Mouse (Mus musculus): ENCODE measurements around the gene Gm21970. TPM values are rescaled to one million over a fixed set of nuclear protein-coding genes. Genes with fewer than 3 reads are reported as not detected.

The Gm21970 gene
- polyA plus RNA-seq, 1 experiment from 2014 or later: not detected

DNA sequence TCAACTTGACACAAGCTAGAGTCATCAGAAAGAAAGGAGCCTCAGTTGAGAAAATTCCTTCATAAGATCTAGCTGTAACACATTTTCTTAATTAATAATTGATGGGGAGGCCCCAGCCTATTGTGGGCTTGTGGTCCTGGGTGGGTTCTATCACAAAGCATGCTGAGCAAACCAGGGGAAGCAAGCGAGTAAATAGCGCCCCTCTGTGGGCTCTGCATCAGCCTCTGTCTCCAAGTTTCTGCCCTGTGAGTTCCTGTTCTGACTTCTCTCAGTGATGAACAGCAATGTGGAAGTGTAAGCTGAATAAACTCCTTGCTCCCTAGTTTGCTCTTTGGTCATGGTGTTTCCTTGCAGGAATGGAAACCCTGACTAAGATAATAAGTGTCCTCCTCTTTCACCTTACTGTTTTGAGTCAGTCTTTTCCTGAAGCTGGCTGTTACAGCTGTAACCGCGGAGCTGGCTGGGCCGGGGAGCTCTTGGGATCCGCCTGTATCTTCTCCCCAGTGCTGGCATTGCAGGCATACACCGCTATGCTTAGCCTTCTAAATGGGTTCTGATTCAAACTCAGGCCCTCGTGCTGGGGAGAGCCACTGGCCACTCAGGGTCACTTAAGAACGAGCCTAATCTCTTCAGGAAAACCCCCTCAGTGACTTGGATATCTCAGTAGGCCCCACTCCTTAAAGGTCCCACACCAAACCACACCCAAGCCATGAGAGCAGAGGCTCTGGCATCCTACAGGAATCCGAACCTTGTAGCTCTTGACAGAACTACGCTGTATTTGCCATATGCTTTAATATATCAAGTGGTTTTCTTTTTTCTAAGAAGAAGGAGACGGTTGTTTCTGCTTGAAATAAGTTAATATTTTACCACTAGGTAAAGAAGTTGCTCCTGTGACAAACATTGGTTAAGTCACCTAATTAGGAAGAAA, 58.9 kb downstream of the Gm21970 start:
- Histone ChIP-seq H3K27ac (no peak overlapping the region), H3K36me3 (replicated peaks) (no peaks in the 10 kb centered on the region), H3K27me3 (ENCODE audit: poor library complexity, severe bottlenecking) (no peaks in the 10 kb centered on the region), H3K9me3 (no peaks in the 10 kb centered on the region), H3K4me3 (no peak overlapping the region), H3K4me1 (peaks cover 6% of the 10 kb centered on the region)
- 83% methylated on average over 12 of the region's 12 CpGs for WGBS
- DNase-seq (ENCODE audit: extremely low spot score, low spot score): no peak

DNA sequence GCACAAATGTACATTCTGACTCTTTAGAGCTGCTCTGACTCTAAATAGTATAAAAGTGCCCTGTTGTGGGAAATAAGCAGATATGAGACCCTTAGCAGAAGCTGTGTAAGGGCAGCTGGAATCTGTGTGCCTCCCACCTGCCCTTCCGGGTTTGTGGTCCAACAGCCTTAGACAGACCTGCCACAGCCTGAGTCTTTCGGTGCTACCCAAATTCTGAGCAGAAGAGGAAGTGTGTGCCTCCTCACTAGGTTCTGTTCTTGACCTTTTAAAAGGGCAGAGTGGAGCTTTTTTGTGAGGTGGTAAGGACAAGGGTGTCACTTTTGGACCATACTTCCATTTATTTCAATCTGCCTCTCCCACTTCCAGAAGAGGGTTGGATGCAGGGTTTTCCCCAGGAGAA, 60.4 kb downstream of the Gm21970 start:
- 85% methylated on average over 2 of the region's 2 CpGs for WGBS
- no peak for DNase-seq (ENCODE audit: extremely low spot score, low spot score)
- H3K27me3 ChIP-seq (ENCODE audit: poor library complexity, severe bottlenecking): no peaks in the 10 kb centered on the region
- H3K4me1 ChIP-seq: peaks cover 6% of the 10 kb centered on the region
- no peaks in the 10 kb centered on the region for H3K9me3 ChIP-seq
- no peak overlapping the region for H3K4me3 ChIP-seq
- no peaks in the 10 kb centered on the region for H3K36me3 ChIP-seq (replicated peaks)
- H3K27ac ChIP-seq: no peak overlapping the region

DNA sequence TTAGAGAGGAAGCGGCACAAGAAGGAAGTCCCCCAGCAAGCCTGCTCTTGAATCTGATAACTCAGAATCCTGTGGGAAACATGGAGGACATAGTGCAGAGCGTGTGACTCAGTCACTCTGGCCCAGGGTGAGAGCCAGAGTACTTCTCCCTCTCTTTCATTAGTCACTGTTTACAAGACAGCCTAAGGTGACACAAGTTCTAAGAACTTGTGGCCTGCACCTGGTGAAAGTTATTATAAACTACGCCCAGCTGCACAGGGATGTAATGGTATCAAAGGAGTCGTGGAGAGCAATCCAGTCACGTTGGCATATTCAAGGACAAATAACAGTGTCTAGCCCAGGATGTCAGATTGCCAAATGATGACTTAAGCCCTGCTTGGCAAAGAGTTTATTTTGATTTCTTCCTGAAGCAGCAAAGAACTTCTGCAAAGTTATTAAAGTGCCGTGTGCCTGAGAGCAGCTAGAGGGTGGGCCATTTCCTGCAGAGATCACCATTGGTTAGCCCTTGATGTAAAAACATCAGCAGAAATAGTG, 60.9 kb downstream of the Gm21970 start:
- Histone ChIP-seq H3K4me1 (peaks cover 3% of the 10 kb centered on the region; the same call in 1 of the 2 replicates), H3K4me3 (no peak overlapping the region), H3K27me3 (ENCODE audit: poor library complexity, severe bottlenecking) (no peaks in the 10 kb centered on the region), H3K36me3 (replicated peaks) (no peaks in the 10 kb centered on the region), H3K27ac (no peak overlapping the region), H3K9me3 (no peaks in the 10 kb centered on the region)
- no peak for DNase-seq (ENCODE audit: extremely low spot score, low spot score)
- WGBS: 86% methylated on average over 6 of the region's 6 CpGs

DNA sequence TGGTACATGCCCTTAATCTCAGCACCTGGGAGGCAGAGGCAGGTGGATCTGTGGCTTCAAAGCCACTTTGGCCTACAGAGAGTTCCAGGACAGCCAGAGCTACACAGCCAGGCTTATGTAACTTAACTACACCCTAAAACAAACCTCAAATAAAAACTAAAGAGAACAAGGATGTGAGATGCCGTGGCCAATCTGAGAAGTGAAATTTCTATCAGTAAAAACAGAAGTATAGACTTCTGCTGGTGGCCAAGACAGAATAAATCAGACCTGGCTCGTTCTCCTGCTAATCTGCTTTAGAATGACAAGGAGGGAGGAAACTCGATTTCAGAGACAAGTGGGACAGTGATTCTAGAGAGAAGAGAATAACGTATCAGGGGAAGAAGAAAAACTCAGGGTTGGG, 64.3 kb downstream of the Gm21970 start:
- Histone ChIP-seq H3K4me3 (no peak overlapping the region), H3K4me1 (peaks cover 7% of the 10 kb centered on the region; the same call in 1 of the 2 replicates), H3K27me3 (ENCODE audit: poor library complexity, severe bottlenecking) (no peaks in the 10 kb centered on the region), H3K9me3 (no peaks in the 10 kb centered on the region), H3K27ac (no peak overlapping the region), H3K36me3 (replicated peaks) (no peaks in the 10 kb centered on the region)
- no peak for DNase-seq (ENCODE audit: extremely low spot score, low spot score)
- 79% methylated on average over 4 of the region's 4 CpGs for WGBS

DNA sequence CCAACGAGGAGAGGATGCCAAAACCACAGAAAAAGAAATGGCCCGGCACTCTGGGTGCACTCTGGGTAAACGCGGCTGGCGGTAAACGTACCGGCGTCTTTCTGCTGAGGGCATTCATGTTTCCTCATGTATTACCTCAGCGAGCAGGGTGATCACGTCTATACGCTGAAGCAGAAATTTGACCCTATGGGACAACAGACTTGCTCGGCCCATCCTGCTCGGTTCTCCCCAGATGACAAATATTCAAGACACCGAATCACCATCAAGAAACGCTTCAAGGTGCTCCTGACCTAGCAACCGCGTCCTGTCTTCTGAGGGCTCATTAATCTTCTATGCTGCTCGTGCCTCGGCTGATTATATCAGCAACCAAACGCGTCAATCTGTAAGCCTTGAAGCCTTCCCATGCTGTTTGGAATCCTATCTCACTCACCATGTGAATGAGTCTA, 66.8 kb downstream of the Gm21970 start:
- Histone ChIP-seq H3K4me1 (peaks cover 11% of the 10 kb centered on the region; the same call in 1 of the 2 replicates), H3K27me3 (ENCODE audit: poor library complexity, severe bottlenecking) (no peaks in the 10 kb centered on the region), H3K27ac (no peak overlapping the region), H3K4me3 (no peak overlapping the region), H3K36me3 (replicated peaks) (no peaks in the 10 kb centered on the region), H3K9me3 (no peaks in the 10 kb centered on the region)
- 86% methylated on average over 21 of the region's 21 CpGs for WGBS
- DNase-seq (ENCODE audit: extremely low spot score, low spot score): no peak

DNA sequence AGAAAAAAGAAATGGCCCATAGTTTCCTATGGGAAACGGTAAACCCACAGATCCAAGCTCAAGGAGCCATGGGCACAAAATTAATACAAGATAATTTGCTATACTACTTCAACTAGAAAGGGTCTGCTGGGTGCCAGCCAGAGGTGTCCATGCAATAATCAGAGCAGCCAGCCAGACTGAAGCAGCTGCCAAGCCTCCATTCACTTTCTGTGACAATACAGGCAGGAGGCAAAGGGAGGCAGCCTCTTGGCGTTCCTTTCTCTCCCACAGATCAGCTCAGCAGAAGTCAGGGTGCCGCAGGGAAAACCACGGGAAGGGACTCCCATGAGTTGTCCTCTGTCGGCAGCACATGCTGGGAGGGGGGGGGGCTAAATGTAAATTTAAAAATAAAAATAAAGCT, 67.5 kb downstream of the Gm21970 start:
- WGBS: 66% methylated on average over 5 of the region's 5 CpGs
- peaks cover 13% of the 10 kb centered on the region for H3K4me1 ChIP-seq
- no peaks in the 10 kb centered on the region for H3K9me3 ChIP-seq
- no peak overlapping the region for H3K4me3 ChIP-seq
- DNase-seq (ENCODE audit: extremely low spot score, low spot score): no peak
- H3K36me3 ChIP-seq (replicated peaks): no peaks in the 10 kb centered on the region
- H3K27me3 ChIP-seq (ENCODE audit: poor library complexity, severe bottlenecking): no peaks in the 10 kb centered on the region
- no peak overlapping the region for H3K27ac ChIP-seq

DNA sequence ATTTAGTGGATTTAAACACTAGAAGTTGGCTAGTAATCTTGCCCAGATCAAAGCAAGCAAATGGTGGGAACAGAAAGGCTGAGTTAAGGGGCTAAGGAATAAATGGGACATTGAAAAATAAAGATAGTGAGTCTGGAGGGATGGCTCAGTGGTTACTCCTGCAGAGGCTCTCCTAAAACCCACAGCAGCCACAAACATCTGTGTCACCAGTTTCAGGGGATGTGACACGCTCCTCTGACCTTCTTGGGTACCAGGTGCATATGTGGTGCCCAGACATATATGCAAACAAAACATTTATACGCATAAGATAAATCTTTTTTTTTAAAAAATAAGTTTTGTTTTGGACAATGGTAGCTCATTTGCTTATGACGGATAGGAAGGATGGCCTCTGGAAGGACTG, 67.9 kb downstream of the Gm21970 start:
- 93% methylated on average over 3 of the region's 3 CpGs for WGBS
- no peaks in the 10 kb centered on the region for H3K36me3 ChIP-seq (replicated peaks)
- no peak overlapping the region for H3K27ac ChIP-seq
- H3K9me3 ChIP-seq: no peaks in the 10 kb centered on the region
- H3K27me3 ChIP-seq (ENCODE audit: poor library complexity, severe bottlenecking): no peaks in the 10 kb centered on the region
- H3K4me3 ChIP-seq: no peak overlapping the region
- peaks cover 17% of the 10 kb centered on the region for H3K4me1 ChIP-seq
- no peak for DNase-seq (ENCODE audit: extremely low spot score, low spot score)

DNA sequence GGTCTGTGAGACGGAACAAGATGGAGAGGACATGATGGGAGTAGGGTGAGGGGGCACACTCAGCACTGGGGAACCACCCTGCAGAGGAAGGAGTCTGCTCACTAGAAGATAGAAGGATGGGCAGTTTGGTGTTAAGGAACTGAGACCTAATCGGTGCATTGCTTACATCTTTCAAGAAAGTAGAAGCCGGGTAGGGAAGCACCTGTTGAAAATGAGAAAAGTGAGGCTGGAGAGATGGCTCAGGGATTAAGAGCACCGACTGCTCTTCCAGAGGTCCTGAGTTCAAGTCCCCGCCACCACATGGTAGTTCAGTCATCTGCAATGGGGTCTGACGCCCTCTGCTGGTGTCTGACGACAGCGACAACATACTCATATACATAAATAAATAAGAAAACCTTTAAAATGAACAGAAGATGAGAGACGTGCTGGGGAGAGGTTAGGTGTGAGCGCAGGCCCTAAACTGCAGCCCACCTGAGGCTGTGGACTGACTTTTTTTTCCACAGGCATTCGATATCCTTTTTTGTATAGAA, 68.4 kb downstream of the Gm21970 start:
- no peak overlapping the region for H3K27ac ChIP-seq
- H3K9me3 ChIP-seq: no peaks in the 10 kb centered on the region
- no peak for DNase-seq (ENCODE audit: extremely low spot score, low spot score)
- H3K27me3 ChIP-seq (ENCODE audit: poor library complexity, severe bottlenecking): no peaks in the 10 kb centered on the region
- H3K36me3 ChIP-seq (replicated peaks): no peaks in the 10 kb centered on the region
- peaks cover 22% of the 10 kb centered on the region for H3K4me1 ChIP-seq
- H3K4me3 ChIP-seq: no peak overlapping the region
- WGBS: 70% methylated on average over 11 of the region's 11 CpGs

DNA sequence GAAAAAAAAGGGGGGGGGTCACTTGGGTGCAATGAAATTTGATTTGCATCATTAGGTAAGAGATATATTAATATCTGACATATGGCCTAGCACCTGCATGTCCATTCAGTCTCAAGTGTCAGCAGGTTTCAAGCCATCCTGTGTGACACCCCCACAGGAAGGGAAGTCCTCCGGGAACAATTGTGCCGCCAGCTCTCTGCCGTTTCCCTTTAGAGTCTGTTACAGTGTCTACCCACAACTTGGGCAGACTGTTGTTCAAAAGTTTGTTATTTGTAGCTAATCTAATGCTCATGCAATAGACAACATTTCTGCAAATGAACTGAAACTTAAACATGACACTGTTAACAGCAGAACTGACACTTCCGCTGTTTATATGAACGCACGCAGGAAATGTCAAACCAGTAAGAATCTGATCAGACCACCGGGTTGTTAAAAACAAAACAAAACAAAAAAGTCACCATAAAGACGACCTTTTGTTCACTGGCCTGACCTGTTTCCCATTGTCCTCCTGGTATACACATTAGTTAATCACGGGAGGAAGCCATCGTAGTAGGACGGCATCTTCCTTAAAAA, 69.6 kb downstream of the Gm21970 start:
- H3K4me3 ChIP-seq: no peak overlapping the region
- peaks cover 32% of the 10 kb centered on the region for H3K4me1 ChIP-seq
- H3K9me3 ChIP-seq: no peaks in the 10 kb centered on the region
- H3K36me3 ChIP-seq (replicated peaks): no peaks in the 10 kb centered on the region
- H3K27ac ChIP-seq: no peak overlapping the region
- no peak for DNase-seq (ENCODE audit: extremely low spot score, low spot score)
- H3K27me3 ChIP-seq (ENCODE audit: poor library complexity, severe bottlenecking): no peaks in the 10 kb centered on the region
- WGBS: 76% methylated on average over 11 of the region's 11 CpGs

DNA sequence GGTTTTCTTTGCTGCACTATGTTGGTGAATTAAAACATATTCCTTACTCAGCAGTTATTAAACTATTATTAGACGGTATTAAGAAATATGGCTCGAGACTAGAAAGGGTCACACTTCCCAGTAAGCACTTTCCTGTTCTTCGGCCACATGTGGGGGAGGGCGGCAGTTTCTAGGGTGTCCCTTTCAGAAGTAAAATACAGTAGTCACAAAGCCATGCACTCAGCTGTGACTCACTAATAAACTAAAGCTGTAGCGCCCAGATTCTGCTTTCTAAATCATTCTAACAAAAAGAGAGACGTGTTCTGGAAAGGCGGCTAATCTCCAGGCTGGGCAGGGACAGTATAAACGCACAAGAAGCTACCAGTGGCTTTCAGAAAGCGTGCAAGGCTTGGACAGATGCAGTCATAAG, 70.3 kb downstream of the Gm21970 start:
- no peak for DNase-seq (ENCODE audit: extremely low spot score, low spot score)
- H3K4me3 ChIP-seq: no peak overlapping the region
- peaks cover 38% of the 10 kb centered on the region for H3K4me1 ChIP-seq
- 76% methylated on average over 9 of the region's 9 CpGs for WGBS
- H3K9me3 ChIP-seq: no peaks in the 10 kb centered on the region
- H3K36me3 ChIP-seq (replicated peaks): no peaks in the 10 kb centered on the region
- H3K27ac ChIP-seq: no peak overlapping the region
- H3K27me3 ChIP-seq (ENCODE audit: poor library complexity, severe bottlenecking): no peaks in the 10 kb centered on the region

DNA sequence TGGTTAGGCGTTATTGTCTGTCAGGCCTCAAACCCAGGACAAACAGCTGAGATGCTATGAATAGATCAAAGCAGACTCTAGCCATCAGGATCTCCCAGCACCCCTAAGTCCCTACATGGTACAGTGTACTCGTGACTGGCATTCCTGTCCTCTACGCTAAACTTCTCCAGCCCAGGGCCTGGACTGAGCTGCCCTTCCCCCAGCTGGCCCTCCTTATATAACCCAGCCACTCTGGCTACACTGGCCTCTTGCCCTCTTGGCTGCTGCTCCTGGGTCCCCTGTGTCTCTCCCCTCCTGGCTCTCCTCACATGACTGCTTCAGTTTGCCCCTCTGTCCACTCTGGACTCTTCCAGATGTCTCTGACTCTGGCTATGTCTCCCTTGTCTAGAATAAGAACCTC, 71.1 kb downstream of the Gm21970 start:
- H3K27ac ChIP-seq: no peak overlapping the region
- no peak for DNase-seq (ENCODE audit: extremely low spot score, low spot score)
- H3K4me1 ChIP-seq: peaks cover 41% of the 10 kb centered on the region
- H3K9me3 ChIP-seq: no peaks in the 10 kb centered on the region
- H3K4me3 ChIP-seq: no peak overlapping the region
- H3K36me3 ChIP-seq (replicated peaks): no peaks in the 10 kb centered on the region
- H3K27me3 ChIP-seq (ENCODE audit: poor library complexity, severe bottlenecking): no peaks in the 10 kb centered on the region
- 77% methylated on average over 3 of the region's 3 CpGs for WGBS

DNA sequence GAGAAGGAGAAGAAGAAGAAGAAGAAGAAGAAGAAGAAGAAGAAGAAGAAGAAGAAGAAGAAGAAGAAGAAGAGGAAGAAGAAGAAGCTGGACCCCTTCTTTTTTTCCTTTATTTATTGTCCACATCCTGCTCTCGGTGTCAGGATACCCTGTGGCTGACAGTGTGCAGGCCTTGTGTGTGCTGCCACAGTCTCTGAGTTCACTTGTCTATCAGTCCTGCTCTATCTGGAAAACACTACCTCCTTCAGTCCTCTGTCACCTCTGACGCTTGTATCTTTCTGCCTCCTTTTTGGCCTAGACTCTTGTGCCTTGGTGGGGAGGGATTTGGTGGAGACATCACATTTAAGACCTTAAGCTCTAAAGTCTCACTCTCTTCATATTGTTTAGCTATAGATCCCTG, 71.9 kb downstream of the Gm21970 start:
- no peak for DNase-seq (ENCODE audit: extremely low spot score, low spot score)
- no peaks in the 10 kb centered on the region for H3K27me3 ChIP-seq (ENCODE audit: poor library complexity, severe bottlenecking)
- 97% methylated on average over 2 of the region's 2 CpGs for WGBS
- H3K36me3 ChIP-seq (replicated peaks): peaks cover 5% of the 10 kb centered on the region
- H3K27ac ChIP-seq: no peak overlapping the region
- H3K9me3 ChIP-seq: peaks cover 5% of the 10 kb centered on the region; the same call in 1 of the 2 replicates
- no peak overlapping the region for H3K4me3 ChIP-seq
- peaks cover 41% of the 10 kb centered on the region for H3K4me1 ChIP-seq

All from forebrain, embryonic 10.5 days (tissue).